Mouse (Mus musculus): ENCODE measurements around the gene Slc7a10.

Gene Slc7a10

GRCm38 (mm10) chr7:35234361-35235245 lies 48.4 kb downstream of the Slc7a10 start:
- in situ Hi-C loops (cut with MboI, MseI) = loop anchor here (5.0 kb wide), 1 partner anchor 93 kb away; no protein-coding TSS in a partner anchor

- in situ Hi-C loops (cut with MboI, MseI) = loop anchor here (5.0 kb wide), 1 partner anchor 92 kb away; no protein-coding TSS in a partner anchor
Observed at GRCm38 (mm10) chr7:35235308-35235707, 49.1 kb downstream of the Slc7a10 start.

- in situ Hi-C loops (cut with MboI, MseI) = loop anchor here (5.0 kb wide), 1 partner anchor 89 kb away; no protein-coding TSS in a partner anchor
Observed at GRCm38 (mm10) chr7:35237935-35238334, 51.8 kb downstream of the Slc7a10 start.
